Mouse (Mus musculus) ES-Bruce4 (cell line): ENCODE results near the gene Hpd.

Experiments used
- CTCF ChIP-seq: IDR thresholded peaks from one replicate; pipeline ENCODE4 v1.8.1; 2011; ENCODE audit warnings: low read depth, low read length
- POLR2A ChIP-seq: IDR thresholded peaks from one replicate; pipeline ENCODE4 v1.8.1; 2011; ENCODE audit warnings: low read length; ENCODE audit not compliant: insufficient read depth

DNA sequence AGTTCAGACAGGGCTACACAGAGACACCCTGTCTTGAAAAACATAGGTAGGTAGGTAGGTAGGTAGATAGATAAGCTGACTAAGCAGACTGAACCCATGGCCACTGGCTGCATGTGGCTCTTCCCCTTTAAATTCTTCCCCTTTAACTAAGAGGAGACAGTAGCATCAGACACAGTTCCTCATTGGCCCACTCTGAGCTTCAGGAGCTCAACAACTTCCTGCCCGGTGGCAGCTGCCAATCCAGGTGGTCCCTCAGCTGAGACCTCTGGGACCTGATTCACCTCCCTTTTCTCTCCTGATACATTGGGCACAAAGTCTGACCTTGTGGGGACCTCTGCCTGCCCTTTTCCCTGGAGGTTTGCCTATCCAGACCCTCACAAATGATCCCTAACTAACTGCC lies 29.6 kb downstream of the Hpd start:
- TF ChIP-seq POLR2A (no peak), CTCF (no peak)
